Comparison of ENCODE assay signal across 18 mouse cellular contexts in genomic region chr4:40649111-40649510, GRCm38 (mm10). TPM values are rescaled to one million over a fixed set of nuclear protein-coding genes. Genes with fewer than 3 reads are reported as not detected.
DNase-seq lines count a peak whose midpoint lies in the region; TF ChIP-seq lines count a peak whose summit lies in the region.
"Had no signal": no experiment of that assay in that cellular context is flagged by ENCODE, and none has a peak within 500 bp of the region (broad histone marks: within the 10 kb centered on the region; RNA-seq: fewer than 3 reads in every experiment).

No protein-coding gene starts in this region.

- WGBS in midbrain, embryonic 10.5 days: 89% methylated on average over 5 of the region's 5 CpGs

- no peaks in the 10 kb centered on the region for H3K36me3 ChIP-seq in ES-E14 (ENCODE audit: control insufficient read depth, insufficient read depth, low read length, poor library complexity, severe bottlenecking)
- no peaks in the 10 kb centered on the region for H3K36me3 ChIP-seq in midbrain, embryonic 10.5 days
- H3K36me3 ChIP-seq: embryonic facial prominence, embryonic 15.5 days; forebrain, embryonic 10.5 days; intestine, embryonic 15.5 days; limb, embryonic 12.5 days; neural tube, embryonic 12.5 days had no signal

- H3K4me3 ChIP-seq in ES-E14 (ENCODE audit: insufficient read depth in 1 of 2, low read depth in 1 of 2, low read length in 2 of 2, poor library complexity in 1 of 2, severe bottlenecking in 1 of 2): no peak overlapping the region
- H3K4me3 ChIP-seq in midbrain, embryonic 10.5 days: no peak overlapping the region
- H3K4me3 ChIP-seq: embryonic facial prominence, embryonic 15.5 days; forebrain, embryonic 10.5 days; intestine, embryonic 15.5 days; left cerebral cortex, adult 2 months; limb, embryonic 12.5 days; neural tube, embryonic 12.5 days had no signal

- no peak overlapping the region for H3K9ac ChIP-seq in ES-E14 (ENCODE audit: insufficient read depth, low read depth, low read length, poor library complexity, severe bottlenecking)
- H3K9ac ChIP-seq: embryonic facial prominence, embryonic 15.5 days; hindbrain, embryonic 14.5 days; intestine, embryonic 15.5 days; limb, embryonic 12.5 days; liver, embryonic 14.5 days; neural tube, embryonic 12.5 days had no signal

- no peaks in the 10 kb centered on the region for H3K4me1 ChIP-seq in ES-E14 (ENCODE audit: control insufficient read depth in 2 of 2, insufficient read depth in 2 of 2, low read length in 2 of 2, poor library complexity in 1 of 2)
- H3K4me1 ChIP-seq in midbrain, embryonic 10.5 days: no peaks in the 10 kb centered on the region
- H3K4me1 ChIP-seq: embryonic facial prominence, embryonic 15.5 days; forebrain, embryonic 10.5 days; intestine, embryonic 15.5 days; limb, embryonic 12.5 days; neural tube, embryonic 12.5 days had no signal

- peak; percentile 7 to 12 for DNase-seq in left cerebral cortex, postnatal 36 days (ENCODE audit: low spot score in 2 of 2)
- no peak for DNase-seq in left cerebral cortex, adult 11 months (ENCODE audit: low spot score)
- peak; percentile 28 for DNase-seq in ES-E14 (ENCODE audit: low read depth, low spot score)
- peak; percentile 18 for DNase-seq in adrenal gland, postnatal 10 days
- peak; percentile 8 for DNase-seq in telencephalon, adult 2 months (ENCODE audit: low read depth, low spot score)
- DNase-seq in midbrain, embryonic 10.5 days (ENCODE audit: low spot score): no peak
- no peak for DNase-seq in thymus, adult 18-20 months
- DNase-seq: cerebellum, adult 9-10 months; gastrocnemius, postnatal 14 days; heart, postnatal 14 days had no signal

- no peaks in the 10 kb centered on the region for H3K27me3 ChIP-seq in midbrain, embryonic 10.5 days (ENCODE audit: low read depth, poor library complexity, severe bottlenecking)
- H3K27me3 ChIP-seq: embryonic facial prominence, embryonic 15.5 days; intestine, embryonic 15.5 days; limb, embryonic 12.5 days; neural tube, embryonic 12.5 days had no signal

- no peak overlapping the region for H3K27ac ChIP-seq in ES-E14 (ENCODE audit: insufficient read depth, low read depth, low read length, poor library complexity, severe bottlenecking)
- H3K27ac ChIP-seq in midbrain, embryonic 10.5 days (replicated peaks): no peak overlapping the region
- H3K27ac ChIP-seq: embryonic facial prominence, embryonic 15.5 days; forebrain, embryonic 10.5 days; hindbrain, embryonic 14.5 days; intestine, embryonic 15.5 days; left cerebral cortex, adult 2 months; limb, embryonic 12.5 days; liver, embryonic 14.5 days; neural tube, embryonic 12.5 days had no signal

- intact Hi-C loops in left cerebral cortex, postnatal 36 days (cut with DNase I): no loop called here

- in situ Hi-C loops in ES-E14 (cut with MboI; ENCODE audit: low sequenced_read_pairs in 2 of 2, unreplicated experiment in 2 of 2): no loop called here

- H3K9me3 ChIP-seq in ES-E14 (ENCODE audit: control insufficient read depth, insufficient read depth, low read depth, low read length): no peaks in the 10 kb centered on the region
- no peaks in the 10 kb centered on the region for H3K9me3 ChIP-seq in midbrain, embryonic 10.5 days (replicated peaks)
- H3K9me3 ChIP-seq: embryonic facial prominence, embryonic 15.5 days; forebrain, embryonic 10.5 days; intestine, embryonic 15.5 days; limb, embryonic 12.5 days; neural tube, embryonic 12.5 days had no signal

TF ChIP-seq in ES-E14, 5 proteins besides CTCF, POLR2A, EP300 and RAD21:
- TF ChIP-seq HCFC1 (IDR thresholded peaks at IDR 0.05; ENCODE audit: borderline replicate concordance, insufficient read depth, low read length) (no peak), CHD2 (IDR thresholded peaks at IDR 0.05; ENCODE audit: low read depth, low read length) (no peak), ZNF384 (IDR thresholded peaks at IDR 0.05; ENCODE audit: low read depth, low read length) (no peak), ZC3H11A (IDR thresholded peaks at IDR 0.05; ENCODE audit: borderline replicate concordance, low read depth, low read length) (no peak), MAFK (IDR thresholded peaks at IDR 0.05; ENCODE audit: insufficient read depth, low read depth, low read length) (no peak)

RNA-seq across cellular contexts. Expression of gene Aptx, which starts 53.9 kb away (rescaled TPM):
- total RNA-seq in left cerebral cortex, postnatal 36 days (2021): 10 to 100 TPM; 28.1 to 29.8 TPM
- 14.7 and 16.2 TPM in 2 replicates for total RNA-seq in ES-E14 (2012; rRNA removed)
- 10 to 100 TPM; 15.3 to 22.1 TPM for total RNA-seq in adrenal gland, postnatal 10 days (2021)
- 37.8 and 49.9 TPM in 2 replicates for polyA plus RNA-seq in midbrain, embryonic 10.5 days (2016; fragmentation: Nextera tagmentation; extraction: Ambion mirVana)

Comparison
In these comparisons a context has a peak if more than half of its experiments do, and no peak if none do; other contexts are left out.
1. DNase-seq: peak in left cerebral cortex, postnatal 36 days (2 of 2), ES-E14 (single experiment), adrenal gland, postnatal 10 days (single experiment) and telencephalon, adult 2 months (single experiment); none in left cerebral cortex, adult 11 months (single experiment), midbrain, embryonic 10.5 days (single experiment) and thymus, adult 18-20 months (0 of 2).